Mouse (Mus musculus) T-cell, adult 66 days (primary cell): Measurements from ENCODE around the gene Trim68. TPM values are rescaled to one million over a fixed set of nuclear protein-coding genes. Genes with fewer than 3 reads are reported as not detected.

Experiments used
- total RNA-seq, 2 experiments: library from RNA; stranded (reverse); gene quantifications; 3 replicates in 1 of 2; 4 replicates in 1 of 2; pipeline ENCODE4 v1.2.4; 2023

The Trim68 gene
- total RNA-seq = 10 to 100 TPM; 12.1 to 15.4 TPM

DNA sequence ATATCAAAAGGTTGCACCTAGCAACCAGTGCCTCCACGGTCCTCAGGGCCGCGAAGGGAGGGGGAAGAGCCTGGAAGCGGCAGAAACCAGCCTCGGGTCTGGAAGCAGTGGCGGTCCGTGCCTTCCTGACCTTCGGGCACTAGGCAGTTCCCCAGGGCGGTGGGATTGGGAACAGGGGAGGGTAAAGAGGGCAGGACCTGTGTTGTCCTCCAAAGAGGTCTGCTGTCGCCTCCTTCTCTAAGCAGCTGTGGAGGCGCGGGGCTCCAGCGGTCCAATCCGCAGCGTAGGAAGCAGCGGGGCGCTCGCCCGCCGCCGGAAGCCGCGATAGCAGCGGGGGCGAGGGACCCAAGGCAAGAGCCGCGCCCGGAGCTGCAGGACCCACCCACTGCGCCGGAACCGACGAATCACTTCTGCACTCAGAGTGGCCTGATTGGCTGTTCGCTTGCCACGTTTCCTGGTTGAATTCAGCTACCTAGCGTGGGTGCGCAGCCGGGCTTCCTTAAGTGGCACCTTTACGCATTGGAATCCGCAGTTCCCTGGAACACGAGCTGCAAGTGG is at the start of gene Trim68:
Gene Trim68 (minus strand): TSS at position 384 of the 558 bp plus-strand sequence.

DNA sequence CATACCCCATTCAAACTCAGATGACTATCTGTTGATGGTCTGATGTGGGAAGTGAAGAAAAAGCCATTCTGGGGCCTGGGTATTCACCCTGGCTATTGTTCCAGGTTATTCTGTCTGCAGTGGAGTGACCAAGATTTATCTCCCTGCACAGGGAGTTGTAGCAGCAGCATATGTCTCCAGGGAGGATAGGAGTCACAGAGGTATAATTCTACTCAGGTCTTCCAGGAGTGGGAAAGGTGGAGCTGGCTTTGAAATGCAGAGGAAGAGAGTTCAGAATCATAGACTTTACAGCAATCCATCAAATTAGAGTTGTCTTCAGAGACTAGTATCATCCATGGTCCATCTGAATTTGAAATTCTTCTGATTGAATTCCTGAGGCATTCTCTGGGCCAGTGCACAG is 40.3 kb upstream of the Trim68 start, which contains the start of gene Olfr559:
Gene Olfr559 (minus strand): TSS at position 101 of the 400 bp plus-strand sequence.

DNA sequence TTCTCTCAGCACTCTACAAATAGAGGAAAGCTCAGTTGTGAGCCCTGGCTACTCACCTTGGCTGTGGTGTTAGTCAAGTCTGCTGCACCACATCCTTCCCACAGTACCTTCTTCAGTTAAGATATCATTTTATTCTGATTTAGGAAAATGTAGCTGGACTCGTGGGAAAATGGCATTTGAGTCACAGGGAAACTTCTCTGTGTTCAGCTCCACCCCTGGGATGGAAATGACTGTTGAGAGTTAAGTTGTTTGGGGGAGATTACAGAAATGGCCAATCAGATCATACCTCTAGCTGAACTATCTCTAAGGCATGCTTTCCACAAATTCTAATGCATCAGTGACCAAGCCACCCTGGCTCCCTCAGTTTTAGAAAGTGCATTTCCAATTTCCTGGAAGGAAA is 31.8 kb upstream of the Trim68 start, which contains the start of gene Olfr33:
Gene Olfr33 (minus strand): TSS at position 101 of the 400 bp plus-strand sequence.

DNA sequence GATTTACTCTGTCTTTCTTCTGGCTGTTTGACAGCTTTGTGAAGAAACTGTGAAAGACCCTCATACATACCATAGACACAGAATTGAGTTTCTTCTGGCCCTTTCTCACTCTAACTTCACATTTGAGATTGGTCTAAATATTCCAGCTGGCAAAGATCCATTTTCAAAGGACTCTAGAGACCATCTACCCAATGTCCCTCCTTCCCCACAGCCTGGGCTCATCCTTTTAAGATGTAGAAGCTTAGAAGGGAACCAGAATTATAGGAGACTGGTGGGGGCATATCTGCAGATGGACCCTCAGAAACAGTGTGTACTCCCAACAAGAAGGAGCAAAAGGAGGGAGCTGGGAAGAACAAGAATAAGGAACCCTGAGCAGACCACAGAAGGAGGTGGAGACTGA is 14.8 kb upstream of the Trim68 start, which contains the start of gene Olfr558:
Gene Olfr558 (plus strand): TSS at position 301 of the 400 bp plus-strand sequence.

DNA sequence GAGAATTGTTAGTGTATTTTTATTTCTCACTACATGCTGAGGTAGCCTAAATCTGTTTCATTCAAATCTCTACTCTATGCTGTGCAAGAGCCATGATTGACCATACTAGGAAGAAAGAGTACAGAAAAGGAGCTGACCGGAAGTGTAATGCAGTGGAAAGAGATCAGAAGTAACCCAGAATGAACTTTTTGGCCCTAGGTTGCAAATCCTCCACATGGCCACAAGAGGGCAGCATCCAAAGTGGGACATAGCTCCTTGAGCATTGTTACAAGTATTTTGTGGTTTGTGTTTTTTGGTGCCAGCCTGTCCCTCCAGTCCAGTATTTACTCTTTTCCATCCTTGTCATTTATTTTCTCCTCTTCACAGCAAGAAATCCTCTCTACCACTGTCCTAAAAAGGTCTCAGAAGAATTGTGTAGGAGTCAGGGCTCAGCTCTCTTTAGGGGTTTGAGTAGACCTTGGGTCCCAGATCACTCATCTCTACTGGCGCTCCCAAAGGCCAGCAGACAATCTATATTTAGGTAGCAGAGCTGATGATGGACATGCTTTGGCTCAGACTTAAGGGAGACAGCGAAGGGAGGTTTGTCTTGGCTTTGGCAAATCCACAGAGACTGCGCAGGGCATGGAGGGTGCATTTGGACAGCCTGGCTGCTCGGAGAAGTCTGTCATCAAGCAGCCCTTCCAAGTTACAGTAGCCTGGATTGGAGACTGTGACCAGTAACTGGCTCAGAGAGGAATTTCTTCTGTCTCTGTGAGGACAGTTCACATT is 8.4 kb upstream of the Trim68 start, which contains the start of gene Olfr557:
Gene Olfr557 (plus strand): TSS at position 553 of the 768 bp plus-strand sequence.

DNA sequence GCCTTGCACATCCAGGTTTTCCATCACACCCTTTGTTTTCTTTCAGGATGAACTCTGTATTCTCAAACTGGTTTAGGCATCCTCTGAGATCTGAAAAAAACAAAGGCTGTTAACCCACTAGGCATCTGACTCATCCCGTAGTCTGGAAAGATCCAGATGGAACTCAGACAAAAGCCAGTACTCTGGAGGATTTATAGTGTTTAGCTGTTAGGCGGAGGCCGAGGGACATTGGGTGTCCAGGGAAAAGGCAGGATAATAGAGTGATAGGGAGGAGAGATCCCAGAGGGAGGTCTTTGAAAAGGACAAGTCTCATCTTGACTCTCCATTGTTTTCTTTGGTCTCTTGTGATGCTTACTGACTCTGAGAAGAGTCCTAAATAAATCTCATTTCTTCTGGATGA is 22.5 kb downstream of the Trim68 start, which contains the start of gene Olfr556:
Gene Olfr556 (plus strand): TSS at position 301 of the 400 bp plus-strand sequence.

DNA sequence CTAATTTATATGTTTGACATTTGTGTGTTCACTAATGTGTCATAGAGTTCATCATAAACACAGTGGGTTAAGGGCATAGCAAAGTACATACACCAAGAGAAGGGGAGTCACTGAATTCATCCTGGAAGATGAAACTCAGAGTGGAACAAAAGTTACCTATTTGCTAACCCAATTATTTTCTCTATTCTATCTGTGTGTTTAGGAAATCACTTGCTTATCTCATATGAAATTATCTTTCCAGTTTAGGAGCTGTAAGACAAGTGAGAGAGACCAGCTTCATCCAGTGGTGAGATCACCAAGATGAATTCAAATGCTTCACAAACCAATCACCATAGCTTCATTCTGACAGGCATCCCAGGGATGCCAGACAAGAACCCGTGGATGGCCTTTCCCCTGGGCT is 28.6 kb downstream of the Trim68 start, which contains the start of gene Olfr555:
Gene Olfr555 (plus strand): TSS at position 301 of the 400 bp plus-strand sequence.

DNA sequence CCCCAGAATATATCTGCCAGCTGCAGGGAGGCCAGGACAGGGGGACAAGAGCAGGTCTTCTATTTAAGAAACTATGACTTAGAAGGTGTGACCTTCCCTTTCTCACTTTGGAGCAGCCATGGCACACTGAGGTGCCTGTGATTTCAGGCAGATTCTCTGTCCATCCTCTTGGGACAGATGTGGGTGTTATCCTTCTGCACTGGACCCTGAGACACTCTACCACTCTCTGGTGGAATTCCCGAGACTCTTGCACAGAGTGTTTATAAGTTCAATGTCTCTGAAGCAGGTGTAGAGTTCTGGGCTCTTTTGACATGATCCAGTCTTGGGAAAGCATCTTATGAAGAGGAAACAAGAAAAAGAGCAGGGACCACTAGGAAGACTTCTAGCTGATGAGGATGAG is 49.0 kb downstream of the Trim68 start, which contains the start of gene Olfr554:
Gene Olfr554 (plus strand): TSS at position 301 of the 400 bp plus-strand sequence.

Other genes with a start within 250 kb of the Trim68 start
- gene Rrm1, start 245.6 kb downstream of the Trim68 start, total RNA-seq = 10 to 100 TPM; 52.3 to 62.0 TPM
- gene Olfr543, start 205.6 kb downstream of the Trim68 start, total RNA-seq = not detected
- not detected for gene Olfr544, start 199.0 kb downstream of the Trim68 start, total RNA-seq
- not detected for gene Olfr545, start 187.8 kb downstream of the Trim68 start, total RNA-seq
- not detected for gene Olfr547, start 152.6 kb downstream of the Trim68 start, total RNA-seq
- gene Olfr548-ps1, start 146.4 kb downstream of the Trim68 start, total RNA-seq = not detected
- not detected for gene Olfr549, start 137.5 kb downstream of the Trim68 start, total RNA-seq
- gene Trim21, start 121.8 kb downstream of the Trim68 start, total RNA-seq = 10 to 100 TPM; 48.7 to 64.4 TPM
- gene Olfr550, start 115.9 kb downstream of the Trim68 start, total RNA-seq = not detected
- gene Olfr551, start 95.4 kb downstream of the Trim68 start, total RNA-seq = not detected
- gene Olfr552, start 89.6 kb downstream of the Trim68 start, total RNA-seq = not detected
- gene Olfr553, start 69.1 kb downstream of the Trim68 start, total RNA-seq = not detected
- not detected for gene Olfr554, start 48.9 kb downstream of the Trim68 start, total RNA-seq
- gene Olfr555, start 28.5 kb downstream of the Trim68 start, total RNA-seq = not detected
- not detected for gene Olfr556, start 22.4 kb downstream of the Trim68 start, total RNA-seq
- gene Olfr557, start 8.6 kb upstream of the Trim68 start, total RNA-seq = not detected
- not detected for gene Olfr558, start 14.9 kb upstream of the Trim68 start, total RNA-seq
- not detected for gene Olfr33, start 31.7 kb upstream of the Trim68 start, total RNA-seq
- gene Olfr559, start 40.2 kb upstream of the Trim68 start, total RNA-seq = not detected
- gene Olfr560, start 72.0 kb upstream of the Trim68 start, total RNA-seq = not detected
- not detected for gene Olfr78, start 72.1 kb upstream of the Trim68 start, total RNA-seq
- not detected for gene Olfr561, start 83.9 kb upstream of the Trim68 start, total RNA-seq
- gene Olfr564, start 116.2 kb upstream of the Trim68 start, total RNA-seq = not detected
- not detected for gene Olfr566, start 171.4 kb upstream of the Trim68 start, total RNA-seq
- not detected for gene Olfr568, start 189.8 kb upstream of the Trim68 start, total RNA-seq
- not detected for gene Olfr569, start 203.6 kb upstream of the Trim68 start, total RNA-seq
- gene Olfr570, start 207.2 kb upstream of the Trim68 start, total RNA-seq = not detected
- under 1 TPM; 0.12 to 0.17 TPM for gene Olfr571, start 230.2 kb upstream of the Trim68 start, total RNA-seq
- gene Olfr572, start 237.1 kb upstream of the Trim68 start, total RNA-seq = not detected